Mouse (Mus musculus) lung, adult 2 months (tissue): ENCODE results near the gene Txndc2.

Experiments
- CTCF ChIP-seq: fragments of 200-500 bp; IDR thresholded peaks from 2 replicates; pipeline ENCODE4 v1.5.1; 2011; ENCODE audit warnings: mild to moderate bottlenecking, low read length, control low read depth; ENCODE audit not compliant: insufficient read depth
- POLR2A ChIP-seq: fragments of 200-500 bp; IDR thresholded peaks from 2 replicates; pipeline ENCODE4 v1.6.1; 2011; ENCODE audit warnings: low read depth, mild to moderate bottlenecking, control low read depth, low read length, borderline replicate concordance; ENCODE audit errors: extremely low read depth

- TF ChIP-seq CTCF (no peak), POLR2A (no peak)
Observed at GRCm38 (mm10) chr17:65682071-65682680, 40.2 kb upstream of the Txndc2 start.
